Mouse (Mus musculus): ENCODE results near the gene S1pr2. TPM values are rescaled to one million over a fixed set of nuclear protein-coding genes. Genes with fewer than 3 reads are reported as not detected.
"Not testable (repeated sequence)": the region's sequence is repeated elsewhere in the genome, so short reads cannot be mapped to it uniquely, and the experiment has no call there.

Gene S1pr2
- total RNA-seq, 2 experiments from 2014 or later, result 3.9 to 5.1 TPM

GRCm38 (mm10) chr9:21002270-21002626 is 25.7 kb upstream of the S1pr2 start:
- DNase-seq, result no peak
- intact Hi-C loops (cut with DNase I), result loop anchor here (1.0 to 10.0 kb wide), 3 partner anchors 27 to 133 kb away; partner anchors contain the start of genes Icam4 and Tyk2

DNA sequence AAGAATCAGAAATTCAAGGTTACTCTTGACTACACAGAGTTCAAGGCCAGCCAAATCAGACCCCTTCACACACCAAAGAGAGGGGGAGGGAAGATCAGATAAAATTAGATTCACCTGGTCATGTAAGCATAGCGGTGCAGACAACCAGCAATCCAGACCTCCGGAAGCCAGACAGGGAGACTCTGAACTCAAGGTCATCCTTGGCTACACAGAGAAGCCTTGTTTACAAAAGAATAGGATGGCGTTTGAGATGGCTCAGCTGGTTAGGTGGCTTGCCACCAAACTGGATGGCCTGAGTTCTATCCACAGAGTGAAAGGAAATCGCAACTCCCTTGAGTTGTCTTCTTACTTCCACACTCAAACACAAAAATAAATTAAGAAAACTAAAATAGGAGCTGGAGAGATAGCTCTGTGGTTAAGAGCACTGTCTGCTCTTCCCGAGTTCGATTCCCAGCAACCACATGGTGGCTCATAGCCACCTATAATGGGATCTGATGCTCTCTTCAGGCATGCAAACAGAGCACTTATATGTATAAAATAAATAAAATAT is 25.1 kb upstream of the S1pr2 start:
- intact Hi-C loops (cut with DNase I), result loop anchor here (1.0 to 10.0 kb wide), 5 partner anchors 28 to 133 kb away; partner anchors contain the start of genes Icam4 and Tyk2
- no peak for DNase-seq

DNA sequence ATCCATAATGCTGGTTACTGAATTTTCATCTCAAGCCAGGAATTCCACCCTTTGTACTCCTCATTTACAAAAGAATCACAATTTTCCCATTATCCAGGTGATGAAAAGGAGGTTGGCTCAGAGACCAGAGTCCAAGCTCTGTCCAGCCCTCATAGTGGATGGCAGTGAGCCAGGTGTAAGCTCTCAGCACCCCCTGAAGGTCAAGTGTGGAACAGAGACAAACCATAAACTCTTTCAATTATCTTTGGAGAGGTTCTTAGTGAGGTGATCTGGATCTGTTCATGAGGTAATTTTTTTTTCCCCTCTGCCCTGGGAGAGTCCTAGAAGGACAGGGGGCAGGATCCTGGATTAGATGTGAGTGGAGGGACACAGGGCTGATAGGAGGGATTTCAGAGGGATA is 24.2 kb upstream of the S1pr2 start:
- intact Hi-C loops (cut with DNase I), result loop anchor here (2.0 to 10.0 kb wide), 3 partner anchors 48 to 134 kb away; partner anchors contain the start of gene Tyk2
- no peak for DNase-seq

- intact Hi-C loops (cut with DNase I); DNase-seq: not testable (repeated sequence)
Observed at GRCm38 (mm10) chr9:20998337-20998736, 21.8 kb upstream of the S1pr2 start.

DNA sequence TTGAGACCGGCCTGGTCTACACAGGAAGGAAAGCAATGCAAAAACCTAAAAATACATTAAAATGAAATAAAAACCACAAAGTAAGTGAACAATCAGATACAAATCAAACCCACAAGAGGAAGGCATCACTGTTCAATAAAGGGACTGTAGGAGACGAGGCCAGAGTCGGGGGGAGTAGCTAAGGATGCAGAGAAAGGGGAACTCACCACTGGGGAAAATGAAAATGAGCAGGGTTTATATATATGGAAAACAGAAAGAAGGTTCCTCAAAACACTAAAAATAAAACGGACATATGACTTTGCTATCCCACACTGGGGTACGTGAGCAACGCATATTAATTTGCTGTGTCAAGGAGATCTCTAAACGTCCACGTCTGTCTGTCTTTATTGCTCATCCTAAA is 20.5 kb upstream of the S1pr2 start:
- intact Hi-C loops (cut with DNase I), result no loop called here
- no peak for DNase-seq

DNA sequence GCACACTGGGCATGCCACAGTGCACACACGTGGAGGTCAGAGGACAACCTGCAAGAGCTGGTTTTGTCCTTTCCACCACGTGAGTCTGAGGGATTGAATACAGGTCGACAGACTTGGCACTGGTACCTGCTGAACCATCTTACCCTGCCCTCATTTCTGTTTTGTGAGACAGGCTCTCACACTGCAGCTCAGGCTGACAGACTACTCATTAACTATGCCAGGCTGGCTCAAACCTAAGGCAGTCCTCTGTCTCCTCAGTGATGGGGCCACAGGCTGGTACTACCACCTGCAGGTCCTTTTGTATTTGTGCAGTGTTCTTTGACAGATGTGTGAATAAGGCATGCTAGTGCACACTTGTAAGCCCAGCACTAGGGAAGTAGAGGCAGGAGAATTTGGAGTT is 18.5 kb upstream of the S1pr2 start:
- no peak for DNase-seq
- intact Hi-C loops (cut with DNase I), result no loop called here

GRCm38 (mm10) chr9:20993165-20993898 is 16.8 kb upstream of the S1pr2 start:
- intact Hi-C loops (cut with DNase I), result no loop called here
- no peak for DNase-seq

DNA sequence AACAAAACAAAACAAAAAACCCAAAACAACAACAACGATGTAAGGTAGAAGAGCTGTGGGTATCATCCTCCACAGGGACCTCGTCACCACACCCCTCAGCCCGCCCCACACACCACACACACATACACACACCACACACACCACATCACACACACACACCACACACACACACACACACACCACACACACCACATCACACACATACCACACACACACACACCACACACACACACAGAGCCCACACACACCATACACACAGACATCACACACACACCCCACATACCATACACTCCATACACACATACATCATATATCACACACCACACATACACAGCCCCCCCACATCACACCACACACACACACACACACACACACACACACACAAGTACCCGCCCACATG is 15.0 kb upstream of the S1pr2 start:
- intact Hi-C loops (cut with DNase I), result no loop called here
- DNase-seq, result no peak

- no peak for DNase-seq
- intact Hi-C loops (cut with DNase I), result no loop called here
Observed at GRCm38 (mm10) chr9:20990861-20991260, 14.3 kb upstream of the S1pr2 start.

DNA sequence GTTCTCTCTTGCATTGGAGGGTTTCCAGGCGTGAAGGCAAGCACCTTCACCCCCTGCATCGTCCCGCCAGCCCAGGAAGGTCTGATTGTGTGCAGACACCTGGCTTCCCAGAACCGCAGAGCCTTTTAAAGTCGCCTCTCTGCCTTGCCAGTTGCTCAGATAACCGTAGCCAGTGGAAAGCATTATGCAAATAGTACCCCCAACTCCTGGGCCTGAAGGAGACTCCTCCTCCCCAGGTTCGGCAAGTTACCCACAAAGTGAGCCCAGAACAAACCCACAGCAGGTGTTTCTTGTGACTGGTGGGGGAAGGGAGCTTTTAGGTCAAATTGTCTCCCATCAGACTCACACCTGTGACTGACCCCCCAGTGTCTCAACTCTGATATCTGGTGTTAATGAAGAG is 11.4 kb upstream of the S1pr2 start:
- no peak for DNase-seq
- intact Hi-C loops (cut with DNase I), result no loop called here

DNA sequence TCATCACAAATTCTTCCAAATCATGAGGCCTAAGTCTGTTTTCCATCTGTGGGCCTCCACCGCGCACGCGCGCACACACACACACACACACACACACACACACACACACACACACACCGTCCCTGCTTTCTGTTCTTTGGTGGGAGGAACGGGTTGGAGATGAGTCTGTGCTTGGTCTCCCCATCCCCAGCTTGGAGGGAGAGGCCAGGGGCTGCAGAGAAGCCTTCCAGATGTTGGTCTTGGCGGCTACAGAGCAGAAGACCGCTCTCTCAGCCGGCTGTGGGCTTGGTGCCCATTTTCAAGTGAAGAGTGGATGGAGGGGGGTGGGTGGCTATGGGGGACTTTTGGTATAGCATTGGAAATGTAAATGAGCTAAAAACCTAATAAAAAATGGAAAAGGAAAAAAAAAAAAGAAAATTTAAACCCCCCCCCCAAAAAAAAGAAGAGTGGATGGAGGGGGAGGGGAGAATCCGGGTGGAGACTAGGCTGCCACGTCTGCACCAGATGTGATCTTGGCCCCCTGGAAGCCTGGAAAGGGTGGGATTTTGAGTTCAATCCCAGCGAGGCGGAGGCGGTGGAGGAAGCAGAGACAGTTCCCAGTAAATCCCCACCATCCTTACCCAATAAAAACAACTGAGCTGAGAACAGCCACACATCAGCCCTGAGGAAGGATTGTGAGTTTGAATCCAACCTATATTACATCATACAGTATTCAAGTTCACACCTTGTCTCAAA is 10.5 kb upstream of the S1pr2 start:
- DNase-seq, result peak; percentile 45 to 49
- intact Hi-C loops (cut with DNase I), result no loop called here

DNA sequence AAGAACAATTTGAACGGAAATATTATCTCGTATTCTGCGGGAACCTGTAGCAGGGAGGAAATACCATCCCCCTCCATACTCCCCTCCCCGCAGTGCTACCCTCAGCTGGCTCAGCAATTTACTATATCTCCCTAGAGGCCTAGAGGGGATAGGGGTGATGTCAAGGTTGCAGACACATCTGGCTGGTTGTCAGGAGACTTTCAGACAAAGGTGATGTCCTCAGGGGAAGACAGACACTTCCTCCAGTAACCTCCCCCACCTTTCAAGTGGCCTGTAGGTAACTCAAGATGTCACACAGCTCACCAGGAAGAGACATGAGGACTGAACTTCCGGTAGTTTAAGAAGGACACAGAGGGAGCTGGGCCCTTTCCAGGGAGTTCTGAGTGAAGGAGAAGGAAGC is 6.6 kb upstream of the S1pr2 start:
- intact Hi-C loops (cut with DNase I), result no loop called here

DNA sequence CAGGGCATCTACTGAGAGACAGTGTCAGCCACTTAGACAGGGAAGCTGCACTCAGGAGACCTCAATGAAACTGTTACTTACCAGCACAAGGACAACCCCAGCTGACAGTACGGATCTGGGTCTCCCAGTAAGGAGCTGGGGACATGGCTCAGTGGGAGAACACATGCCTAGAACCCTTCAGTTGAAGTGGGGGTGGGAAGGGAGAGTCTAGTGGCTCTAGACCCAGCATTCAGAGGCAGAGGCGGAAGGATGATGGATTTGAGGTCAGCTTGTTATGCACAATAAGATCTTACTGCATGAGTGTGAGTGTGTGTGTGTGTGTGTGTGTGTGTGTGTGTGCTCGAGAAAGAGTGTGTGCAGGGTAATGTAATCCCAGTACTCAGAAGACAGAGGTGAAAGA is 5.6 kb upstream of the S1pr2 start:
- intact Hi-C loops (cut with DNase I), result no loop called here
- DNase-seq, result no peak

More for the DNA sequence above, 6.6 kb upstream of the S1pr2 start:
- no peak for DNase-seq

- DNase-seq, result no peak
- intact Hi-C loops (cut with DNase I), result no loop called here
Observed at GRCm38 (mm10) chr9:20979769-20980168, 3.2 kb upstream of the S1pr2 start.

DNA sequence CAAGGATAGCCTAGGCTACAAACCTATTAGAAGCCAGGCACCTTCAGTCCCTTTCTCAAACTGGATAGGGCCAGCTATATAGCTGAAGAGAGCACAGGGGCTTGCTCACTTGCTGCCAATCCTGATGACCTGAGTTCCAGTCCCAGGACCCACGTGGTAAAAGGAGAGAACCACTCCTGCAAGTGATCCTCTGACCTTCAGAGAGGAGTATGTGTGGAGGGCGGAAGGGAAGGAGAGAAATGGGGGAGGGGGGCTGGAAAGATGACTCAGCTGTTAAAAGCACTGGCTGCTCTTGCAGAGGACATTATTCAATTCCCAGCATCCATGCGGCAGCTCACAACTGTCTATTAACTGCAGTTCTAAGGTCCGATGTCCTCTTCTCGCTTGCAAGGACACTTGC is 2.6 kb upstream of the S1pr2 start:
- intact Hi-C loops (cut with DNase I), result no loop called here
- DNase-seq, result no peak

- intact Hi-C loops (cut with DNase I), result no loop called here
- DNase-seq, result no peak
Observed at GRCm38 (mm10) chr9:20978409-20979095, 2.0 kb upstream of the S1pr2 start.

GRCm38 (mm10) chr9:20976961-20977689 is 544 bp upstream of the S1pr2 start:
- intact Hi-C loops (cut with DNase I), result loop anchor here (1.0 kb wide), 1 partner anchor 25 kb away; no protein-coding TSS in a partner anchor
- DNase-seq, result no peak

DNA sequence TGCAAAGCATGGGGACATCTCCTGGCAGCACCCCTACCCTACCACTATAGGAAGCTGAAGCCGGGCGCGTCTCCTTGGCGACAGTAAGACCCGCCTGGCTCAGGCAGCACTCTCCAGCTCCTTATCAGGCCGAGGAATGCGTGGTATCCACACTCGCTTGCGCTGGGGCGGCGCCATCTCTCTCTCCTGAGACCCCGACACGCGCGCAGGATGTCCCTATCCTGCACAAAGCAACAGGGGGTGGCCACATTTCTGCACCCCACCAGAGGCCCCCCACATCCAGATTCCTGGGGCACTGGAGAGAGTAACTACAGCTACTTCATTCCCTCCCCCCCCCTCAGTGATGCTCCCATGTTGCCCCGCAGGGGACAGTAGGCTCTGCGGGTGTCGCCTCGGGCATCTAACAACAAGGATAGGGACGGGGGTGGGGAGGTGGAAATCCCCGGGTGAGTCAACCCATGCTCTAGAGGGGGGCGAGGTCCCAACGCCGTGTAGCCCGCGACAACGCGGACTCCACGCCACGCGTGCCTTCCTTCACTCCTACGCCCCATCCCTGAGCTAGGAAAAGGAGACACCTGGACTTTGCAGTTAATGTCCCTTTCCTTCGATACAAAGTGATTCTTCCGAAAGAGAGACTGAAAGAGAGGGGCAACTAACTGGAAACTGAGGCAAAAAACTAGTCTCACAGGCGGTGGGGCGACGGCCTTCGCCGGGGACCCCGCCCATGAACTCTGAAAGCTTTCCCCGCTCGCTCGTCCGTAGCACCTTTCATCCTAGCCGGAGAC is 958 bp downstream of the S1pr2 start:
- intact Hi-C loops (cut with DNase I), result loop anchor here (1.0 kb wide), 1 partner anchor 23 kb away; no protein-coding TSS in a partner anchor
- peak; percentile 50 to 57 for DNase-seq

DNA sequence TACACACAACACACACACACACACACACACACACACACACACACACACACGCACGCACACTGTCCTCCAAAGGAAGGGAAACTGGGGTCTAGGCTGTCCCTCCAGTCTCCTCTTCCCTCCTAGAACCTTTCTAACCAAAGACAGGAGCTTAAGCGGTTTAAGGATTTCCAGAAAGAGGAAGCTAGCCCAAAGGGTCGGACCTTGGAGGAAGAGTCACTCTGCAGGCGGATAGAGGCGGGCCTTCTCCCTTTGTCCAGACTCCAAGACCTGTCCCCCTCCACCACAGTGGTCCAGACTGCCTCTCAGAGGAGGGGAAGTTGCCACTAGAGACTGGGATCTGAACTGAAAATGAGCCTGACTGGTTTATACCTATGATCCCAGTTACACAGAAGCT is 2.9 kb downstream of the S1pr2 start:
- DNase-seq, result no peak
- intact Hi-C loops (cut with DNase I), result no loop called here
